Mouse (Mus musculus) kidney, adult 18-20 months (tissue): ENCODE results near the gene Pax5.
A peak's percentile ranks its signal among the peaks of the same experiment; 100 is the strongest.

ENCODE experiments used
- DNase-seq: peaks from one replicate; pipeline ENCODE4 v3.0.0; 2021

Gene Pax5

GRCm38 (mm10) chr4:44533286-44533685 is 177.0 kb downstream of the Pax5 start:
- DNase-seq: no peak

DNA sequence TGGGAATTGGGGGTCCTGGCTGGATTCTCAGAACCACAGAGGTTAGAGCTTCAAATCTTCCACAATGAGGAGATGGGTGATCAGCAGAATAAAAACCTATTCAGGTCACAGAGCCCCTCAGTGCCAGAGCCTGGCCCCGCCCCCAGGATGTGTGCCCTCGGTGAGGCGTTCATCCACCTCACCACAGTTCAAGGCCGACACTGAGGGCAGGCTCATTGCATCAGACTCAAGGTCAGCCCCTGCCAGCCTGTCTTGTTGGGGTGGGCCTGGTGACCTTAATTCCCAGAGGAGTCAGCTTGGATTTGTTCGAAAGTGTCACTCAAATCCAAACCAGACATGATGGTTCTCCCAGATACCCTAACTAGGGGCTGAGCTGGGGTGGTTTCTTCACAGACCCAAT is 177.6 kb downstream of the Pax5 start:
- no peak for DNase-seq

DNA sequence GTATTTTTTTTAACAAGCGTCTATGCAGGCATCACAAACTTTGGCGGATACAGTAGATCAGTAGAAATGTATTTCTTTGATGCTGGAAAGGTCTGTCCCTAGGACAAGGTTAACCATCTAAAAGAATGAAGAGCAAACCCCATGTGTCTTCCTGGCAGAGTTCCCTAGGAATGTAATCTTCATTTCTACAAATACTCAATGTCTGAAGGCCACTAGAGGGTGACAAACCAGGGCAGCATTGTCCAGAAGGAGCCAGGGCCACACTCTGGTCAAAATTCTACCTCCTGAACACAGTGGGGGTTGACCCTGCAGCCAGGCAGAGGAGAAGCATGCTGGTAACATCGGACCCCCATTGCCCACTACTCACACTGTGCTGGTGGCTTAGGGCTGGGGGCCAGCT is 185.0 kb downstream of the Pax5 start:
- DNase-seq: no peak

DNA sequence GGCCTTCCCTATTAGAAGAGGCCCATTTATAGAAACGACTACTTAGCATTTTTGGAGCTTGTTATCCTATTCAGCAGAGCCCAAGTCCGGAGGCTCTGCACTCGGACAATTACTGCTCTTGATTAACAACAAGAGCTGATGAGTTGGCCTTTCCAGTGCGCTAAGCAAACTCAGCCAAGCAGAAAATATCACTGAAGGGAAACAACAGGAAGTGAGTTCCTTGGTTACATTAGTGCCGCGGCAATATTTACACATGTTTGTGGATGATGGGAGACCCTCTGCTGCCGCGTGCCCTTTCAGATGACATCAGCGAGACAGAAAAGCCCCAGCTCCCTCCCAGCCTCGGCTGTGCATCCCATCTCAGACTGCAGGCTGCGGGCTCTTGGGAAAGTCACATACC is 191.4 kb downstream of the Pax5 start:
- DNase-seq: no peak

GRCm38 (mm10) chr4:44513981-44514380 is 196.3 kb downstream of the Pax5 start:
- DNase-seq: no peak

- DNase-seq: peak; percentile 18
Measured at GRCm38 (mm10) chr4:44511682-44512081, 198.6 kb downstream of the Pax5 start.

DNA sequence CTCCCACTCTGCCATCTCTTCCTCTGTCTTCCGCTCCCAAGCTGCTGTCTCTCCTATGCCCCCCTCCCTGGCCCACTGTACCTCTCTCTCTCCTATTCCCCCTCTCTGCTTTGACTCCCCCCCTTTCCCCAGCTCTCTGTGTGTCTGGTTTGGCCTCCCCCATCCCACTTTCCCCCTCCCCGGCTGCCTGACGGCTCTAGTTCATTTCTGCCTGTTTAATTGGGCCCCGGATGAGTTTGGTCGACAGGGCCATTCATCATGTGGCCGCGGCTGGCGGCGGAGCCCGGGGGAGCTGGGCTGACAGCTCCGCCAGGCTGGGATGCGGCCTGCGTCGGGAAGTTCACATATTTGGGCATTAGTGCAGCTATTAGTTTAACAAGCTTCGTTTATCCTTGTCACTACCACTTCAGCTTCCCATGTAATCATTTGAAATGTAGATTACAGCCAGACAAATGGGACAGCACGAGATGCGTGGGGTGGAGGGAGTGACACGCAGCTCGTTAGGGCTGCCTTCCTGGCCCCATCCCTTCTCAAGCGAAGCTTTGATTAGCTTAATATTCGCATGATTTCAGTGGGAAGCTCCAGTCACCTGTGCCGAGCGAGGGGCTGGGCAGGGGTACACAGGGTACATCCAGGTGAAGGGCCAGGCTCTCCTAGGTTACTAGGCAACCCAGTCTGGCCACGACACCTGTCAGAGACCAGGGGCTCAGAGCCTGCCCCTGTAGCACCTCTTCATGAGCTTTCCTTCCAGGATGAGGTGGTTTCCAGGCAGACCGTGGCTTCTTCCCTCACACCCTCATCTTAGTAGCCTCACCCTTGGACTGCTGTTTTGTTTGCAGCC is 201.7 kb downstream of the Pax5 start:
- no peak for DNase-seq

DNA sequence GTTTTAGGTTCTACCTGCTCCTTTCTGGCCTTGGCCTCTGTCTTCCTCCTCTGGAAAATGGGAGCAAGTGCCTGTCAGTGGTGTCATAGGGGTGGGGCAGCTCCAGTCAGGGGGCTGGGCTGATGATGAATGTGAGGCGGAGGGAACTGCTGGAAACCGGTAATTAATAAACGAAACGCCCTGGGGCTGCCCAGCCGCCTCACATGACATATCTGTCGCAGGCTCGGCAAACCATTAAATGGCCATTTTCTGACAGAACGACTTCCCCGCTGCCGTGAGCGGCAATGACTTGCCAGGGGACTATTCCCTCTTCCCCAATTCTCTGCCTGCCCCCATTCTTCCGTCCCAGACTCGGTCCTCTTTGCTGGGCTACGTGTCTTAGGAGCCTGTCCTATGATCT is 202.4 kb downstream of the Pax5 start:
- DNase-seq: no peak

GRCm38 (mm10) chr4:44504998-44505397 is 205.3 kb downstream of the Pax5 start:
- DNase-seq: no peak

GRCm38 (mm10) chr4:44502196-44502867 is 208.0 kb downstream of the Pax5 start:
- no peak for DNase-seq

GRCm38 (mm10) chr4:44498156-44498555 is 212.1 kb downstream of the Pax5 start:
- DNase-seq: no peak

DNA sequence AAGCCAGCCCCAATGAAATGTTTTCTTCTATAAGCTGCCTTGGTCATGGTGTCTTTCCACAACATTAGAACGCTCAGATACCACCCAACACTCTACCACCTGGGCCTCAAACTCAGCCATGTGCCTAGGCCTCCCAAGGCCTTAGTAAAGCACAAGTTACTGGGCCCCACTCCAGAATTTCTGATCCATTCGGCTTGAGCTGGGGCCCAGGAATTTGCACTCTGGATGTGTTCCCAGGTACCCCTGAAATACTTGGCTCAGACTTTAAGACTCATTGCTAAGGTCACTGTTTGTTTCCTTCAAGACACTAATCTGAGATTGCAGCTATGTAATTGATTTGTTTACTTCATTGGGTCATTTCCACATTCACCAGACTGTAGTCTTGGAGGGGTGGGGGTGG is 214.5 kb downstream of the Pax5 start:
- DNase-seq: no peak

DNA sequence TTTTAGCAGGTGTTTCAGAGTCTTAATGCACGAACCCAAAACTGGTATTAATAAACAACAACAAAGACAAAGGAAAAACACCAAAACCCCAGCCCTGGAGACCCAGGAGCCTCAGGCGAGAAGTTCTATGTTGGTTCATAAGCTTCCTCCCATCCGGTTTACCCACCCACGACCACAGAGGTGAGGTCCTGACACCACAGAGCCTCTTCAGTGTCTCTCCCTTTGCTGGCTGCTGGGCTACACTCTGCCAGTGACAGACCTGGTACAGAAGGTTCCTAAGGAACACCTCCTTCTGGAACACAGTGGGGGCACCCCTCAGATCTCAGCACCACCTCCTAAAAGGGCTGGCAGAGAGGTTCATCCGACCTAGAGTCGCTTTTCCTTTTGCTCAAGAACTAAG is 216.5 kb downstream of the Pax5 start:
- DNase-seq: no peak

GRCm38 (mm10) chr4:44490872-44491271 is 219.4 kb downstream of the Pax5 start:
- DNase-seq: no peak

DNA sequence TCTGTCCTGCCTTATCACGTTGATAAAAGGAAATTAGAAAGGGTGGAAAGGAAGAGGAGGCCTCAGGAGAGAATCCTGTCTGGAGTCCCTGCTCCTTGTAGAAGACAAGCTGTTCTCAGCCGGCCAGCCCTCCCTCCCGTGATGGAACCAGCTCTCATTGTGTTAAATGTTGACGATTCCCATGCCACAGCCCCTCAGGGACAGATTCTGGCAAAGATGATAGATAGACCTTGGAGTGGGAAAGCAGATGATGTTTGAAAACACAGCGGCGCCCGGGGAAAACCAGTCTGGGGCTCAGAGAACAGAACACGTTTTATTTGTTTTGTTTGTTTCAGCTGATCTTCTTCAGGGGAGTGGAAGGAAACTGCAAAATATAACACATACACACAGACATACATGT is 221.6 kb downstream of the Pax5 start:
- no peak for DNase-seq

- DNase-seq: no peak
Measured at GRCm38 (mm10) chr4:44488219-44488618, 222.1 kb downstream of the Pax5 start.

- no peak for DNase-seq
Measured at GRCm38 (mm10) chr4:44482851-44483250, 227.4 kb downstream of the Pax5 start.

GRCm38 (mm10) chr4:44479755-44480154 is 230.5 kb downstream of the Pax5 start:
- DNase-seq: no peak
